Mouse (Mus musculus) stomach, postnatal 0 days (tissue): ENCODE results near the gene Necab3. TPM values are rescaled to one million over a fixed set of nuclear protein-coding genes. Genes with fewer than 3 reads are reported as not detected.
A peak's percentile ranks its signal among the peaks of the same experiment; 100 is the strongest.

Experiments used
- ATAC-seq: fragments of 200-750 bp; cut with Nextera tagmentation; 2 replicates; pipeline ENCODE4 v1.8.0; 2017; ENCODE audit not compliant: low FRiP score, low TSS enrichment
- DNase-seq: peaks from one replicate; pipeline ENCODE4 v3.0.0-alpha.2; 2016; ENCODE audit warnings: low spot score
- H3K27ac ChIP-seq: fragments of 300-500 bp; sonication (generic); replicated peaks from 2 replicates; pipeline ENCODE4 v1.5.1; 2014; ENCODE audit warnings: mild to moderate bottlenecking, control low read depth
- H3K27me3 ChIP-seq: fragments of 300-500 bp; sonication (generic); 2 replicates; pipeline ENCODE4 v1.6.1; 2014; ENCODE audit warnings: low read length; ENCODE audit not compliant: control insufficient read depth, insufficient read depth
- H3K36me3 ChIP-seq: fragments of 300-500 bp; sonication (generic); 2 replicates; pipeline ENCODE4 v1.6.1; 2014; ENCODE audit warnings: low read length, mixed read lengths; ENCODE audit not compliant: control insufficient read depth, insufficient read depth
- H3K4me1 ChIP-seq: fragments of 300-500 bp; sonication (generic); replicated peaks from 2 replicates; pipeline ENCODE4 v1.6.1; 2014; ENCODE audit warnings: antibody characterized with exemption; ENCODE audit not compliant: control insufficient read depth, insufficient read depth
- H3K4me2 ChIP-seq: fragments of 300-500 bp; sonication (generic); replicated peaks from 2 replicates; pipeline ENCODE4 v1.6.1; 2014; ENCODE audit warnings: low read depth, mild to moderate bottlenecking, control low read depth, moderate library complexity
- H3K4me3 ChIP-seq: fragments of 300-500 bp; sonication (generic); 2 replicates; pipeline ENCODE4 v1.5.1; 2014; ENCODE audit warnings: low read depth, low read length, control low read depth
- H3K9ac ChIP-seq: fragments of 300-500 bp; sonication (generic); 2 replicates; pipeline ENCODE4 v1.6.1; 2014; ENCODE audit warnings: mild to moderate bottlenecking, low read length, control low read depth, mixed read lengths
- H3K9me3 ChIP-seq: fragments of 300-500 bp; sonication (generic); 2 replicates; pipeline ENCODE4 v1.6.1; 2016; ENCODE audit warnings: low read length; ENCODE audit not compliant: control insufficient read depth
- CTCF ChIP-seq: IDR thresholded peaks from 2 replicates; pipeline ENCODE4 v1.5.1; 2016; ENCODE audit warnings: antibody characterized with exemption, low read depth, mild to moderate bottlenecking, moderate library complexity
- EP300 ChIP-seq: optimal IDR thresholded peaks from 2 replicates; pipeline ENCODE3; 2016; ENCODE audit warnings: antibody characterized with exemption
- WGBS: fragments of 180-500 bp; shearing (Covaris S2); extraction: QIAGEN DNeasy Blood & Tissue Kit; methylation state at CpG from one replicate; pipeline ENCODE4 v1.1.7; 2014; 5-methylcytosine and 5-hydroxymethylcytosine counted together
- polyA plus RNA-seq: library from polyadenylated mRNA; unstranded; fragments of >200 nt; fragmentation: Nextera tagmentation; extraction: Ambion mirVana; gene quantifications from 2 replicates; pipeline ENCODE4 v1.2.1, GENCODE M21; 2015

Gene Necab3
- polyA plus RNA-seq, 1 experiment from 2014 or later: 0.70 TPM

DNA sequence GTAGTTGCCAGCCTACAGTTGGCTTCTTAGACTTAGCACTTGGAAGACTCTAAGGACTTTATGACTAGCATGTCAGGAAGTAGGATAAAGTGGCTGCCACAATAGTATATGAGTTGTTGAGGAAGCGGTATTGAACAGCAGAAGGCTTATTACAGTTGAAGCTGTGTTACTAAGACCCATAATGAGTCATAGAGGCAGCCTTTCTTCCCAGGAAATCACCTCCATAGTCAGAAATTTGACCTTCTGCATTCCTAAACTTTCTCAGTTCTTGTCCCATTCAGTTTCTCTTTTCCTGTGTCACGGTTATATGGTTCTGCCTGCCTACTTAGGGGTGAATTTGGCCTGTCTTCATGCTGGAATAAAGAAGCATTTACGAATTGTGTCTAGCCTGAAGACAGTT, 41.7 kb downstream of the Necab3 start:
- no peaks in the 10 kb centered on the region for H3K4me1 ChIP-seq
- no peak for TF ChIP-seq CTCF
- TF ChIP-seq EP300: no peak
- no peak overlapping the region for H3K4me2 ChIP-seq
- no peaks in the 10 kb centered on the region for H3K27me3 ChIP-seq
- no peaks in the 10 kb centered on the region for H3K9me3 ChIP-seq
- H3K9ac ChIP-seq: no peak overlapping the region
- no peak for ATAC-seq
- WGBS: 71% methylated on average over 3 of the region's 3 CpGs
- no peak overlapping the region for H3K4me3 ChIP-seq
- 0 out of 2 replicates have a peak, but pooled peaks cover 2% of the 10 kb centered on the region for H3K36me3 ChIP-seq
- H3K27ac ChIP-seq: no peak overlapping the region
- no peak for DNase-seq

DNA sequence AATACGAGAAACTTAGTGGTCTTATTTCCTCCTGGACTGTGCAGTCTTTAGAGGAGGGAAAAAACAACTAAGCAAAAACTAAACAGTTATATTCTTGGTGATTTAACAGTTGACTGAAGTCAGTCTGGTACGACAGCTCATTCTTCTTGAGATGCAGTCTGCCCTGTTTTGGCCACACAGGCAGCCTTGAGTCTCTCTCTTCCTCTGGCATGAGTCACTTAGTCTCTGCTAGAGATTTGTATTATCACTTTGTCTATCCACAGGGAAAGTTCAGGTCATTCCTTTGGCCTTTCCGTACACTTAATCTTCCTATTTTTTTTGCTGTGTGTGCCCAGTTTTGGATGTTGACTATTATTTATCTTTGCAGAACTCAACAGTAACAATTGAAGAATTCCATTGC, 48.5 kb downstream of the Necab3 start:
- Histone ChIP-seq H3K9ac (no peak overlapping the region), H3K4me3 (no peak overlapping the region), H3K27ac (no peak overlapping the region), H3K36me3 (peaks cover 5% of the 10 kb centered on the region; the same call in 1 of the 2 replicates), H3K4me1 (no peaks in the 10 kb centered on the region), H3K27me3 (no peaks in the 10 kb centered on the region), H3K4me2 (no peak overlapping the region), H3K9me3 (no peaks in the 10 kb centered on the region)
- TF ChIP-seq EP300: no peak
- DNase-seq (no peak), ATAC-seq (no peak)
- WGBS: 86% methylated on average over 3 of the region's 3 CpGs

DNA sequence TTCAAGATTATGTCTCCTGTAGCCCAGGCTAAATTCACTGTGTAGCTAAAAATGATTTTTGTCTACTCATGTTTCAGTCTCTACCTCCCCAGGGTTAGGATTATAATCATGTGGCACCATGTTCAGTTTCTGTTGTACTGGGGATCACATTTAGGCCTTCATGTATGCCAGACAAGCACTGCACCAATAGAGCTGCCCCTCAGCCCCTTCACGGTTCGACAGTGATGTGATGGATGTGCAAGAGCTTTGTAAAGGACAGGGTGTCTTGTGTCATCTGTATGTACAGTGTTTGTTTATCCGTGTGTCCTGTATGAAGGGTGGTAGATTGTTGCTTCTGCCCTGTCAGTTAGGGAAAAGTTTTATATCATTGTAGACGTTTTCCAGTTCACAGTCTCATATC, 50.2 kb downstream of the Necab3 start:
- DNase-seq (no peak), ATAC-seq (no peak)
- Histone ChIP-seq H3K4me3 (no peak overlapping the region), H3K9me3 (no peaks in the 10 kb centered on the region), H3K4me2 (no peak overlapping the region), H3K9ac (no peak overlapping the region), H3K4me1 (no peaks in the 10 kb centered on the region), H3K36me3 (peaks cover 5% of the 10 kb centered on the region; the same call in 1 of the 2 replicates), H3K27ac (no peak overlapping the region), H3K27me3 (no peaks in the 10 kb centered on the region)
- TF ChIP-seq CTCF (no peak), EP300 (no peak)
- WGBS: 84% methylated on average over 4 of the region's 4 CpGs

DNA sequence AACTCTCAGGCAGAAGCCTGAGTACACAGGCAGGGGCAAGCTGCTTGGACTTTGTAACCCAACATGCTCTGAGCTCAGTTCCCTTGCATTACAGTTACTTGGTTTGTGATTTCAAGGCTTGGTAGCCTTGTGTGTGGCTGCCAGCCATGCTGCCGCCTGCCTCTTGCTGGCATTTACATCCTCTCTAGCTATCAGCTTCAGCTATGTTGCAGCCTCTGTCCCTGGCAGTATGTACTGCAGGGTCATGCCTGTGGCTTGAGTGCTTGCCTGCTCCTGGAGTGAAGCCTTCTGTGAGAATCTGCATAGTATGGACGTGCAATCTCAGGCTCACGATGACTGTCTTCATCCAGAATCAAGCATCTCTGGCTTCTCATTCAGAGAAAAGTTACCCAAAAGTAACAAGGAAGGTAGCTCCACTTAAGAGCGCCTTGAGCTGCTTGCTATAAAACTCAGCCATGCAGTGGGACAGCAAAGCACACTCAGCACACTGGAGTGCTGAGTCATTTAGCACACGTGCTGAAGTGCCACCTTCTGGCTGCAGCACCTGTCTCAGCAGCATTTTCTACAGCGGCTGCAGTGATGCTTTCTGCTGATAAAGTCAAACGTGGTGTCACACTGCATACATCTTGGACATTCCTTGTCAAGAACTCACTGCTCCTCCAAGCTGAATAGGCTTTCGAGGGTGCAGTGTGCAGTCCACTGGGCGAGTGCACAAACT, 51.0 kb downstream of the Necab3 start:
- Histone ChIP-seq H3K9ac (no peak overlapping the region), H3K4me2 (no peak overlapping the region), H3K27me3 (no peaks in the 10 kb centered on the region), H3K36me3 (peaks cover 5% of the 10 kb centered on the region; the same call in 1 of the 2 replicates), H3K9me3 (no peaks in the 10 kb centered on the region), H3K27ac (no peak overlapping the region), H3K4me1 (no peaks in the 10 kb centered on the region), H3K4me3 (no peak overlapping the region)
- no peak for TF ChIP-seq EP300
- peak; percentile 61 for TF ChIP-seq CTCF
- peak; percentile 43 for DNase-seq
- 70% methylated on average over 9 of the region's 9 CpGs for WGBS
- ATAC-seq: peak; percentile 65

DNA sequence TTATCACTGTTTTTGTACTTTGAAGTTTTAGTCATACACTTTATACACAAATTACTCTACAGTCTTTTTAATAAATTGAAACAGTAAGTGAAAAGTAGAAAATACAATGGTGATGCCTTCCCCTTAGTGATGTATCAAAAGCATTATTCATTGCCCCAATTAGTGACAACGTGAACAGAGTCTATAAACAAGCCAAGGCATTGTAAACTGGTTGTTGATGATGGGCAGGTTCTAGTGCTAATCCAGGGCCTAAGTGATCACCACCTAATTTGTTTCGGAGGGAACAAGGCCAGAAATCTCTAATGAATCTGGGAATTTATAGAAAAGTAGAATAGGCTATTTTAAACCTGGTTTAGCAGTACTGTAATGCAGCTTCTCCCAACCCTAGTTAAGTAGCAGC, 51.6 kb downstream of the Necab3 start:
- no peak overlapping the region for H3K4me2 ChIP-seq
- no peaks in the 10 kb centered on the region for H3K4me1 ChIP-seq
- WGBS: 71% methylated on average over 2 of the region's 2 CpGs
- no peaks in the 10 kb centered on the region for H3K27me3 ChIP-seq
- no peak for DNase-seq
- no peaks in the 10 kb centered on the region for H3K9me3 ChIP-seq
- peaks cover 3% of the 10 kb centered on the region; the same call in 1 of the 2 replicates for H3K36me3 ChIP-seq
- H3K27ac ChIP-seq: no peak overlapping the region
- no peak for TF ChIP-seq EP300
- TF ChIP-seq CTCF: no peak
- H3K4me3 ChIP-seq: no peak overlapping the region
- no peak for ATAC-seq
- no peak overlapping the region for H3K9ac ChIP-seq

DNA sequence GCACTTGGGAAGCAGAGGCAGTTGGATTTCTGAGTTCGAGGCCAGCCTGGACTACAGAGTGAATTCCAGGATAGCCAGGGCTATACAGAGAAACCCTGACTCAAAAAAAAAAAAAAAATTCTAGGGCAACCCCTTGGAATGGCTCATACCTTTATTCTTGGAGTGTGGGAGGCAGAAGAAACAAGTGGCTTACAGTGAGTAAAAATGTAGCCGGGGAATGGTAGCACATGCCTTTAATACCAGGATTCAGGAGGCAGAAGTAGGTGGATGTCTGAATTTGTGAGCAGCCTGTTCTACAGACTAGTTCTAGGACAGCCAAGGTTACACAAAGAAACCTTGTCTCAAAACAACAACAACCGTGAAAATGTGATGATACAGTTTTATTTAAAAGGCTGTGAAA, 57.9 kb downstream of the Necab3 start:
- H3K27me3 ChIP-seq: no peaks in the 10 kb centered on the region
- no peak overlapping the region for H3K9ac ChIP-seq
- TF ChIP-seq EP300 (no peak), CTCF (no peak)
- 93% methylated on average over 3 of the region's 3 CpGs for WGBS
- H3K27ac ChIP-seq: no peak overlapping the region
- ATAC-seq: no peak
- no peaks in the 10 kb centered on the region for H3K9me3 ChIP-seq
- H3K4me2 ChIP-seq: no peak overlapping the region
- no peak overlapping the region for H3K4me3 ChIP-seq
- DNase-seq: no peak
- no peaks in the 10 kb centered on the region for H3K36me3 ChIP-seq
- H3K4me1 ChIP-seq: no peaks in the 10 kb centered on the region
